Mouse (Mus musculus): ENCODE data around the gene Atl2. TPM values are rescaled to one million over a fixed set of nuclear protein-coding genes. Genes with fewer than 3 reads are reported as not detected.

Gene Atl2
- 44.6 TPM for total RNA-seq (2023)

DNA sequence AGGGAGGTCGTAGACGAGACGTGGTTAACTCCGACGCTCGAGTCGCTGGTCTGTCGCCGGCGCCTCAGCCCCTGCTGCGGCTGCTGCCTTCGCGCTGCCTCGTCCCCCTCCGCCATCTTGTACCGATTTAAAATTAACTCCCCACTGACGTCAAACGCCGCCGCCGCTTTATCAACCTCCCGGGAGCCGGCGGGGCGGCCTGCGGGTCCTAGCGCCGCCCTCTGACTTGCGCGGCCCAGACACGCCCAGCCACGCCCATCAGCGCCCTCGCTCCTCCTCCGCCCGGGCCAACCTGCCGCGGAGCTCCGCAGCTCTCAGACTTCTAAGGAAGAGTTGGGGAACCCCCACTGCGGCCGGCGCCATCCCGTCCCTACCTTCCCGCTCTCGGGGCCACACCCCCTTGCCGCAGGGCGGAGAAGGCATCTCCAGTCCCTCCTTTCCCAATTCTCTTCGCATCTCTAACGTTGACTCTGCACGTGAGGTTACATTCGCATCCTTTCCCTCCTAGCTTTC, at the start of gene Atl2:
Gene Atl2, minus strand, starts transcription at position 213 of the 513 bp plus-strand sequence.

Other genes starting within 250 kb of the Atl2 start
- not detected for gene Cyp1b1, start 181.1 kb downstream of the Atl2 start, total RNA-seq (2023)
- 17.4 TPM for gene Hnrnpll, start 166.2 kb upstream of the Atl2 start, total RNA-seq (2023)
- 4.8 TPM for gene Galm, start 231.3 kb upstream of the Atl2 start, total RNA-seq (2023)

Data from CD8-positive naive resting alpha-beta T cell, adult 57 days (primary cell).